Mouse (Mus musculus): Measurements from ENCODE around the gene Gemin7. TPM values are rescaled to one million over a fixed set of nuclear protein-coding genes. Genes with fewer than 3 reads are reported as not detected.

Gemin7 gene
- polyA plus RNA-seq, 1 experiment = 136 TPM

GRCm38 (mm10) chr7:19541681-19542154, 35.7 kb downstream of the Gemin7 start:
- Histone ChIP-seq H3K79me3 (ENCODE audit: low read depth) (peaks cover 33% of the 10 kb centered on the region), H3K79me2 (ENCODE audit: control insufficient read depth, insufficient read depth) (peaks cover 76% of the 10 kb centered on the region), H3K4me3 (ENCODE audit: insufficient read depth, poor library complexity, severe bottlenecking) (no peak overlapping the region), H3ac (ENCODE audit: control insufficient read depth, insufficient read length, low read depth) (no peak overlapping the region), H3K27me3 (ENCODE audit: control insufficient read depth, insufficient read depth, insufficient read length) (no peaks in the 10 kb centered on the region), H3K36me3 (ENCODE audit: control insufficient read depth, insufficient read depth) (no peaks in the 10 kb centered on the region)
- TF ChIP-seq MYOD1 (IDR thresholded peaks at IDR 0.05; ENCODE audit: control insufficient read depth, insufficient read length, low read depth) (no peak), CTCF (IDR thresholded peaks at IDR 0.05; ENCODE audit: control insufficient read depth, insufficient read depth, insufficient read length) (no peak), MAX (IDR thresholded peaks at IDR 0.05) (no peak), MYOG (IDR thresholded peaks at IDR 0.05; ENCODE audit: control insufficient read depth, extremely low read depth, insufficient read length) (no peak), USF1 (IDR thresholded peaks at IDR 0.05; ENCODE audit: low read depth) (no peak)

DNA sequence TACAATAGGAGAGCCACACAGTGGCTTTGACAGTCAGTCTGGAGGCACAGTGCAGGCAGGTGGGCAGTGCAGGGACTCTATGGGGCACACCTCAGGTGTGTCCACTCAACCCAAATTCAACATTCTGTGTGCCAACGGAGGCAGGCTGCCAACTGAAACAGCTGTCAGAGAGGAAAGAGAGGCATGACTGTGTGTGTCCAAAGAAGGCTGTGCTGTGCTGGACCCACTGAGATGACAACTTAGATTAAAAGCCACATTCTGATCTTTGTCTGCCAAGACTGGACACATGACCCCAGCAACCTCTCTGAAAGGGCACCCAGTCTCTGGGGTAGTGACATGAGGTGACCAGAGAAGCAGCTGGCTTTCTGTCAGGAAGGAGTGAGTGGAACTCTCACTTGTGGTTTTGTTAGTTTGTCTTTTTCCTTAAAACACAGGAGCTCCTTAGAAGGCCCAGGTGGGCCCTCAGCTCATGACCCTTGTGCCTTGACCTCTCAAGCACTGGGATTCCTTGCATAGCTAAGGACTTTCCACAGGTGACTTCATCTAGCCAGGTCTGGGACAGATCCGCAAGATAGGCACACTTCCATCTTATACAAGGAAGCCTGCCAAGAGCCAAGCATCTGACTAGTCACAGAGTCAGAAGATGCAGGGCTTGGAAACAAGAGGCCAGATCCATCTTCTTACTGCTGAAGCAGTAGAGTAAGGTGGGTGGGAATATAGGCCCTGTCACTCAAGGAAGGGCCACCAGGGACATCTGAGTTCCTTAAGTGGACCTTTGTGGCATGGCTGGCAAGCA, 36.4 kb downstream of the Gemin7 start:
- TF ChIP-seq MYOD1 (IDR thresholded peaks at IDR 0.05; ENCODE audit: control insufficient read depth, insufficient read length, low read depth) = no peak
- no peak for TF ChIP-seq MYOG (IDR thresholded peaks at IDR 0.05; ENCODE audit: control insufficient read depth, extremely low read depth, insufficient read length)
- TF ChIP-seq FOSL1 (IDR thresholded peaks at IDR 0.05; ENCODE audit: insufficient read depth, low read length, poor library complexity, severe bottlenecking) = no peak
- Histone ChIP-seq H3ac (ENCODE audit: control insufficient read depth, insufficient read length, low read depth) (no peak overlapping the region), H3K4me3 (ENCODE audit: insufficient read depth, poor library complexity, severe bottlenecking) (no peak overlapping the region), H3K36me3 (ENCODE audit: control insufficient read depth, insufficient read depth) (no peaks in the 10 kb centered on the region), H3K79me3 (ENCODE audit: low read depth) (peaks cover 31% of the 10 kb centered on the region), H3K27me3 (ENCODE audit: control insufficient read depth, insufficient read depth, insufficient read length) (no peaks in the 10 kb centered on the region), H3K79me2 (ENCODE audit: control insufficient read depth, insufficient read depth) (peaks cover 69% of the 10 kb centered on the region)

- peaks cover 19% of the 10 kb centered on the region for H3K79me2 ChIP-seq (ENCODE audit: control insufficient read depth, insufficient read depth)
- no peak overlapping the region for H3K4me3 ChIP-seq (ENCODE audit: insufficient read depth, poor library complexity, severe bottlenecking)
- H3ac ChIP-seq (ENCODE audit: control insufficient read depth, insufficient read length, low read depth) = no peak overlapping the region
- H3K36me3 ChIP-seq (ENCODE audit: control insufficient read depth, insufficient read depth) = peaks cover 3% of the 10 kb centered on the region
- peaks cover 12% of the 10 kb centered on the region for H3K79me3 ChIP-seq (ENCODE audit: low read depth)
- H3K27me3 ChIP-seq (ENCODE audit: control insufficient read depth, insufficient read depth, insufficient read length) = no peaks in the 10 kb centered on the region
- no peak for TF ChIP-seq CEBPB (IDR thresholded peaks at IDR 0.05; ENCODE audit: low read depth)
- TF ChIP-seq FOSL1 (IDR thresholded peaks at IDR 0.05; ENCODE audit: insufficient read depth, low read length, poor library complexity, severe bottlenecking) = no peak
- no peak for TF ChIP-seq CTCF (IDR thresholded peaks at IDR 0.05; ENCODE audit: control insufficient read depth, insufficient read depth, insufficient read length)
- TF ChIP-seq MYOG (IDR thresholded peaks at IDR 0.05; ENCODE audit: control insufficient read depth, extremely low read depth, insufficient read length) = no peak
- no peak for TF ChIP-seq USF1 (IDR thresholded peaks at IDR 0.05; ENCODE audit: low read depth)
- no peak for TF ChIP-seq MYOD1 (IDR thresholded peaks at IDR 0.05; ENCODE audit: control insufficient read depth, insufficient read length, low read depth)
- no peak for TF ChIP-seq MAX (IDR thresholded peaks at IDR 0.05)
Observed at GRCm38 (mm10) chr7:19534676-19535075, 42.7 kb downstream of the Gemin7 start.

- H3K79me2 ChIP-seq (ENCODE audit: control insufficient read depth, insufficient read depth) = no peaks in the 10 kb centered on the region
- no peaks in the 10 kb centered on the region for H3K79me3 ChIP-seq (ENCODE audit: low read depth)
- no peak overlapping the region for H3K4me3 ChIP-seq (ENCODE audit: insufficient read depth, poor library complexity, severe bottlenecking)
- peaks cover 3% of the 10 kb centered on the region for H3K36me3 ChIP-seq (ENCODE audit: control insufficient read depth, insufficient read depth)
- TF ChIP-seq MAX (IDR thresholded peaks at IDR 0.05) (no peak), CEBPB (IDR thresholded peaks at IDR 0.05; ENCODE audit: low read depth) (no peak), MYOG (IDR thresholded peaks at IDR 0.05; ENCODE audit: control insufficient read depth, extremely low read depth, insufficient read length) (no peak), MYOD1 (IDR thresholded peaks at IDR 0.05; ENCODE audit: control insufficient read depth, insufficient read length, low read depth) (peak; percentile 93), FOSL1 (IDR thresholded peaks at IDR 0.05; ENCODE audit: insufficient read depth, low read length, poor library complexity, severe bottlenecking) (no peak), CTCF (IDR thresholded peaks at IDR 0.05; ENCODE audit: control insufficient read depth, insufficient read depth, insufficient read length) (no peak), USF1 (IDR thresholded peaks at IDR 0.05; ENCODE audit: low read depth) (no peak)
- H3K27me3 ChIP-seq (ENCODE audit: control insufficient read depth, insufficient read depth, insufficient read length) = no peaks in the 10 kb centered on the region
- no peak overlapping the region for H3ac ChIP-seq (ENCODE audit: control insufficient read depth, insufficient read length, low read depth)
Observed at GRCm38 (mm10) chr7:19532240-19532639, 45.2 kb downstream of the Gemin7 start.

- no peak overlapping the region for H3K4me3 ChIP-seq (ENCODE audit: insufficient read depth, poor library complexity, severe bottlenecking)
- peaks cover 3% of the 10 kb centered on the region for H3K36me3 ChIP-seq (ENCODE audit: control insufficient read depth, insufficient read depth)
- H3K79me2 ChIP-seq (ENCODE audit: control insufficient read depth, insufficient read depth) = no peaks in the 10 kb centered on the region
- no peak for TF ChIP-seq USF1 (IDR thresholded peaks at IDR 0.05; ENCODE audit: low read depth)
- TF ChIP-seq MAX (IDR thresholded peaks at IDR 0.05) = no peak
- no peak for TF ChIP-seq MYOD1 (IDR thresholded peaks at IDR 0.05; ENCODE audit: control insufficient read depth, insufficient read length, low read depth)
- no peak for TF ChIP-seq FOSL1 (IDR thresholded peaks at IDR 0.05; ENCODE audit: insufficient read depth, low read length, poor library complexity, severe bottlenecking)
- TF ChIP-seq MYOG (IDR thresholded peaks at IDR 0.05; ENCODE audit: control insufficient read depth, extremely low read depth, insufficient read length) = no peak
- TF ChIP-seq CEBPB (IDR thresholded peaks at IDR 0.05; ENCODE audit: low read depth) = no peak
- no peak for TF ChIP-seq CTCF (IDR thresholded peaks at IDR 0.05; ENCODE audit: control insufficient read depth, insufficient read depth, insufficient read length)
- no peak overlapping the region for H3ac ChIP-seq (ENCODE audit: control insufficient read depth, insufficient read length, low read depth)
- no peaks in the 10 kb centered on the region for H3K27me3 ChIP-seq (ENCODE audit: control insufficient read depth, insufficient read depth, insufficient read length)
- H3K79me3 ChIP-seq (ENCODE audit: low read depth) = no peaks in the 10 kb centered on the region
Observed at GRCm38 (mm10) chr7:19531077-19531476, 46.3 kb downstream of the Gemin7 start.

Measured in C2C12 (cell line).